Mouse (Mus musculus) hindbrain, embryonic 16.5 days (tissue): ENCODE data around the gene Lpar5. TPM values are rescaled to one million over a fixed set of nuclear protein-coding genes. Genes with fewer than 3 reads are reported as not detected.
A peak's percentile ranks its signal among the peaks of the same experiment; 100 is the strongest.

Source experiments
- ATAC-seq: fragments of 200-750 bp; cut with Nextera tagmentation; 2 replicates; pipeline ENCODE4 v1.8.0; 2017; ENCODE audit warnings: moderate TSS enrichment, moderate library complexity
- H3K27ac ChIP-seq: fragments of 300-500 bp; sonication (generic); 2 replicates; pipeline ENCODE4 v1.5.1; 2014; ENCODE audit warnings: low read depth, mild to moderate bottlenecking, control low read depth, low read length, moderate library complexity
- H3K27me3 ChIP-seq: fragments of 300-500 bp; sonication (generic); replicated peaks from 2 replicates; pipeline ENCODE4 v1.6.1; 2014; ENCODE audit warnings: low read length; ENCODE audit not compliant: control insufficient read depth, insufficient read depth
- H3K36me3 ChIP-seq: fragments of 300-500 bp; sonication (generic); 2 replicates; pipeline ENCODE4 v1.6.1; 2014; ENCODE audit warnings: mild to moderate bottlenecking, low read length, moderate library complexity, mixed read lengths; ENCODE audit not compliant: control insufficient read depth, insufficient read depth
- H3K4me1 ChIP-seq: fragments of 300-500 bp; sonication (generic); 2 replicates; pipeline ENCODE4 v1.6.1; 2014; ENCODE audit warnings: low read depth, low read length; ENCODE audit not compliant: control insufficient read depth, insufficient read depth
- H3K4me2 ChIP-seq: fragments of 300-500 bp; sonication (generic); 2 replicates; pipeline ENCODE4 v1.6.1; 2014; ENCODE audit warnings: mild to moderate bottlenecking, low read length, control low read depth, moderate library complexity
- H3K4me3 ChIP-seq: fragments of 300-500 bp; sonication (generic); 2 replicates; pipeline ENCODE4 v1.5.1; 2014; ENCODE audit warnings: mild to moderate bottlenecking, low read length, control low read depth, moderate library complexity
- H3K9ac ChIP-seq: fragments of 300-500 bp; sonication (generic); 2 replicates; pipeline ENCODE4 v1.6.1; 2014; ENCODE audit warnings: low read depth, mild to moderate bottlenecking, control low read depth, low read length, moderate library complexity
- H3K9me3 ChIP-seq: fragments of 300-500 bp; sonication (generic); 2 replicates; pipeline ENCODE4 v1.6.1; 2014; ENCODE audit warnings: mild to moderate bottlenecking, low read length, moderate library complexity; ENCODE audit not compliant: control insufficient read depth
- WGBS: fragments of 180-500 bp; shearing (Covaris S2); extraction: QIAGEN DNeasy Blood & Tissue Kit; methylation state at CpG from one replicate; pipeline ENCODE4 v1.1.7; 2014; 5-methylcytosine and 5-hydroxymethylcytosine counted together
- microRNA-seq: library from miRNA; unstranded; fragments of <30 nt; microRNA quantifications from one replicate; pipeline ENCODE4, GENCODE M21; 2017
- polyA plus RNA-seq: library from polyadenylated mRNA; unstranded; fragments of >200 nt; fragmentation: Nextera tagmentation; extraction: Ambion mirVana; gene quantifications from 2 replicates; pipeline ENCODE4 v1.2.1, GENCODE M21; 2015

Gene Lpar5
- polyA plus RNA-seq, 1 experiment from 2014 or later, result 0.85 TPM

- no peaks in the 10 kb centered on the region for H3K27me3 ChIP-seq
- no peak overlapping the region for H3K9ac ChIP-seq
- no peak overlapping the region for H3K4me2 ChIP-seq
- ATAC-seq, result no peak
- no peak overlapping the region for H3K27ac ChIP-seq
- H3K4me1 ChIP-seq, result peaks cover 9% of the 10 kb centered on the region
- no peak overlapping the region for H3K4me3 ChIP-seq
- peaks cover 48% of the 10 kb centered on the region for H3K36me3 ChIP-seq
- WGBS, result 83% methylated on average over 20 of the region's 20 CpGs
- no peaks in the 10 kb centered on the region for H3K9me3 ChIP-seq
Measured at GRCm38 (mm10) chr6:125129710-125130402, 62.1 kb downstream of the Lpar5 start.

GRCm38 (mm10) chr6:125131302-125132156 is 63.8 kb downstream of the Lpar5 start, which contains the start of gene Nop2:
Nop2 (plus strand) TSS chr6:125131909.
- peak within 1 kb of the TSS; percentile 86 for H3K27ac ChIP-seq
- WGBS, result under 1% methylated on average over 56 of the region's 66 CpGs
- H3K9me3 ChIP-seq, result no peaks in the 10 kb centered on the region
- peak within 1 kb of the TSS; percentile 94 for H3K4me2 ChIP-seq
- H3K27me3 ChIP-seq, result no peaks in the 10 kb centered on the region
- peaks cover 9% of the 10 kb centered on the region for H3K4me1 ChIP-seq
- peak within 1 kb of the TSS; percentile 92 for H3K4me3 ChIP-seq
- ATAC-seq, result peak; percentile 96
- peaks cover 47% of the 10 kb centered on the region for H3K36me3 ChIP-seq
- H3K9ac ChIP-seq, result peak within 1 kb of the TSS; percentile 85

Small RNA genes within 50 kb of the gene (microRNA-seq; reads per million reads assigned to microRNA genes)
- gene Mir7045, result not detected

Other genes with a start within 250 kb of the Lpar5 start
- gene Usp5, start 238.4 kb upstream of the Lpar5 start, polyA plus RNA-seq, result 220 and 232 TPM in 2 replicates
- 34.2 and 38.5 TPM in 2 replicates for gene Cdca3, start 238.4 kb upstream of the Lpar5 start, polyA plus RNA-seq
- gene Gnb3, start 227.6 kb upstream of the Lpar5 start, polyA plus RNA-seq, result 1.0 and 1.1 TPM in 2 replicates
- 7.5 and 16.2 TPM in 2 replicates for gene P3h3, start 210.2 kb upstream of the Lpar5 start, polyA plus RNA-seq
- gene Gpr162, start 203.9 kb upstream of the Lpar5 start, polyA plus RNA-seq, result 30.9 and 32.9 TPM in 2 replicates
- gene Cd4, start 179.7 kb upstream of the Lpar5 start, polyA plus RNA-seq, result 0.26 and 0.27 TPM in 2 replicates
- gene Lag3, start 156.2 kb upstream of the Lpar5 start, polyA plus RNA-seq, result 3.0 and 3.6 TPM in 2 replicates
- gene Ptms, start 147.8 kb upstream of the Lpar5 start, polyA plus RNA-seq, result 609 and 678 TPM in 2 replicates
- 574 and 587 TPM in 2 replicates for gene Mlf2, start 136.5 kb upstream of the Lpar5 start, polyA plus RNA-seq
- gene Cops7a, start 102.4 kb upstream of the Lpar5 start, polyA plus RNA-seq, result 107 TPM in 2 replicates
- 67.4 and 77.9 TPM in 2 replicates for gene Pianp, start 71.2 kb upstream of the Lpar5 start, polyA plus RNA-seq
- gene Zfp384, start 58.8 kb upstream of the Lpar5 start, polyA plus RNA-seq, result 11.6 and 15.2 TPM in 2 replicates
- 133 and 137 TPM in 2 replicates for gene Ing4, start 28.2 kb upstream of the Lpar5 start, polyA plus RNA-seq
- gene Acrbp, start 18.2 kb upstream of the Lpar5 start, polyA plus RNA-seq, result 18.2 and 20.9 TPM in 2 replicates
- gene Chd4, start 28.1 kb downstream of the Lpar5 start, polyA plus RNA-seq, result 66.6 and 68.4 TPM in 2 replicates
- gene Nop2, start 64.0 kb downstream of the Lpar5 start, polyA plus RNA-seq, result 48.6 and 50.7 TPM in 2 replicates
- gene Iffo1, start 77.3 kb downstream of the Lpar5 start, polyA plus RNA-seq, result 20.3 and 21.9 TPM in 2 replicates
- 1,587 and 1,624 TPM in 2 replicates for gene Gapdh, start 98.5 kb downstream of the Lpar5 start, polyA plus RNA-seq
- 37.7 and 50.2 TPM in 2 replicates for gene Ncapd2, start 123.8 kb downstream of the Lpar5 start, polyA plus RNA-seq
- 140 and 154 TPM in 2 replicates for gene Mrpl51, start 123.9 kb downstream of the Lpar5 start, polyA plus RNA-seq
- gene Vamp1, start 147.6 kb downstream of the Lpar5 start, polyA plus RNA-seq, result 41.2 and 52.8 TPM in 2 replicates
- 7.7 and 9.1 TPM in 2 replicates for gene Tapbpl, start 163.9 kb downstream of the Lpar5 start, polyA plus RNA-seq
- gene Cd27, start 169.1 kb downstream of the Lpar5 start, polyA plus RNA-seq, result 1.1 and 1.4 TPM in 2 replicates
- 0.10 TPM in 1 of 2 replicates, not detected in the other for gene Tuba3a, start 218.1 kb downstream of the Lpar5 start, polyA plus RNA-seq
- 16.4 and 18.7 TPM in 2 replicates for gene Ltbr, start 246.0 kb downstream of the Lpar5 start, polyA plus RNA-seq